Comparison of ENCODE assay signal across 1 mouse cellular context in genomic region chr19:47931982-47932638, GRCm38 (mm10).
TF ChIP-seq lines count a peak whose summit lies in the region.

No protein-coding gene starts in this region.

TF ChIP-seq in MEL, 35 proteins besides CTCF, POLR2A, EP300 and RAD21 (continued from another document):
- TF ChIP-seq BHLHE40 (IDR thresholded peaks at IDR 0.05; ENCODE audit: borderline replicate concordance, low read depth, low read length), result no peak
- no peak for TF ChIP-seq UBTF (IDR thresholded peaks at IDR 0.05; ENCODE audit: borderline replicate concordance, insufficient read depth, low read depth, low read length)
- TF ChIP-seq MEF2A (IDR thresholded peaks at IDR 0.05; ENCODE audit: extremely low read depth, insufficient replicate concordance, low read depth, low read length, poor library complexity, severe bottlenecking), result no peak
